Comparison of ENCODE assay signal across 8 mouse cellular contexts in the genomic region with DNA sequence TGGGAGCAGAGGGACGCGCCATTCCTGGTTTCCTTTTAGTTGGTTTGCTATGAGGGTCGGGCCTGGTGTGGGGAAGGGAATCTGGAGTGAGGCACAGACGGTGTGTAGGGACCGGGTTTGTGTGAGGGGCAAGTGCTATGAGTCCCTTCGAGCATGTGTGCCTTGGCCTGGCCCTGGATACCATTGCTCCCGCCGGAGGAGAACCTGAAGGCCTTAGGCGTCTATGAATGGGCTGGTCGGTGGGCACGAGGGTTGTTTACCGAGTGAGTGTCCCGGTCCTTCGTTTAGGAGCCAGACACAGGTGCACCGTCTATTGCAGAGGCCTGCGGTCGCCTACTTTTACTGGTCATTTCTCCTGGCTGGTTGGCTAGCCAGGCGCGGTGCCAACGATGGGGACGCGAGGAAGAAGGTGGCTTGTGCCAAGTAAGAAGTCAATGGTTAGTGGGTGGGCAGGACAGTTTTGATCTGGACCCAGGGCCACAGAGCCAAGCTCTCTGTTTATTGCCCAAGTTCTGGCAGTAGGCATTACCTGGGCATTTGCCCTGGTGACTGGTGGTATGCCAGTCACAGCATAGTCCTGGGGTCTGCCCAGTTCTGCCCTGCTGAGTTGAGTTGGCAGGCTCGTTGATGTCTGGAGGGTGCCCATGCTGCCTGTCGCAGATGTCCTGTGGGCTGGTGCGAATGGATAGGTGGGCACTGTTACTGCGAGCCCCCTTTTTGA. TPM values are rescaled to one million over a fixed set of nuclear protein-coding genes. Genes with fewer than 3 reads are reported as not detected.
DNase-seq lines count a peak whose midpoint lies in the region; ATAC-seq and TF ChIP-seq lines count a peak whose summit lies in the region.

No protein-coding gene starts in this region.

- H3K27me3 ChIP-seq in embryonic facial prominence, embryonic 13.5 days: no peaks in the 10 kb centered on the region
- H3K27me3 ChIP-seq in midbrain, postnatal 0 days (ENCODE audit: insufficient read depth, low read length): no peaks in the 10 kb centered on the region

- no peak for TF ChIP-seq CTCF in midbrain, postnatal 0 days (IDR thresholded peaks at IDR 0.05)

- peak overlapping the region; percentile 91 for H3K4me2 ChIP-seq in embryonic facial prominence, embryonic 13.5 days
- peak overlapping the region; percentile 60 for H3K4me2 ChIP-seq in midbrain, postnatal 0 days (ENCODE audit: low read depth, low read length, poor library complexity, severe bottlenecking)

- ATAC-seq in embryonic facial prominence, embryonic 13.5 days (ENCODE audit: insufficient number of reproducible peaks, insufficient read depth, low FRiP score, low TSS enrichment, low read depth): 0 out of 2 replicates have a peak, but pooled peaks have one; percentile 12
- peak; percentile 42 for ATAC-seq in midbrain, postnatal 0 days (ENCODE audit: low FRiP score)

- H3K4me1 ChIP-seq in embryonic facial prominence, embryonic 13.5 days: peaks cover 25% of the 10 kb centered on the region
- peaks cover 14% of the 10 kb centered on the region for H3K4me1 ChIP-seq in midbrain, postnatal 0 days (ENCODE audit: insufficient read depth, low read length)

- H3K36me3 ChIP-seq in embryonic facial prominence, embryonic 13.5 days: peaks cover 6% of the 10 kb centered on the region
- no peaks in the 10 kb centered on the region for H3K36me3 ChIP-seq in midbrain, postnatal 0 days (ENCODE audit: insufficient read depth, low read length)

- H3K4me3 ChIP-seq in embryonic facial prominence, embryonic 13.5 days: peak overlapping the region; percentile 57
- peak overlapping the region; percentile 61 for H3K4me3 ChIP-seq in midbrain, postnatal 0 days (ENCODE audit: low read depth, low read length)

- H3K9me3 ChIP-seq in embryonic facial prominence, embryonic 13.5 days: no peaks in the 10 kb centered on the region
- H3K9me3 ChIP-seq in midbrain, postnatal 0 days (ENCODE audit: low read length): no peaks in the 10 kb centered on the region

- WGBS in embryonic facial prominence, embryonic 13.5 days: 19% methylated on average over 26 of the region's 26 CpGs
- 17% methylated on average over 26 of the region's 26 CpGs for WGBS in midbrain, postnatal 0 days

- DNase-seq in 416B (ENCODE audit: low read depth): peak; percentile 61
- peak; percentile 39 for DNase-seq in adipocyte (ENCODE audit: low spot score)
- peak; percentile 53 to 65 for DNase-seq in heart, adult 9 months (ENCODE audit: low spot score in 2 of 2)
- peak; percentile 81 for DNase-seq in kidney, adult 9 months
- peak; percentile 44 for DNase-seq in liver
- peak; percentile 76 for DNase-seq in midbrain, postnatal 0 days (ENCODE audit: low spot score)
- no peak for DNase-seq in thymus, postnatal 36 days

- peak overlapping the region; percentile 85 for H3K9ac ChIP-seq in embryonic facial prominence, embryonic 13.5 days
- peak overlapping the region; percentile 95 for H3K9ac ChIP-seq in midbrain, postnatal 0 days (replicated peaks; ENCODE audit: low read length, poor library complexity, severe bottlenecking)

- H3K27ac ChIP-seq in embryonic facial prominence, embryonic 13.5 days: peak overlapping the region; percentile 97
- peak overlapping the region; percentile 99 for H3K27ac ChIP-seq in midbrain, postnatal 0 days (ENCODE audit: low read depth, low read length)

RNA-seq across cellular contexts. Expression of a gene that starts 1.0 kb away (rescaled TPM):
- polyA plus RNA-seq in embryonic facial prominence, embryonic 13.5 days (2015; fragmentation: Nextera tagmentation; extraction: Ambion mirVana): 24.3 TPM in 2 replicates
- 65.7 and 77.5 TPM in 2 replicates for total RNA-seq in midbrain, postnatal 0 days (2014; rRNA removed)
- polyA plus RNA-seq in midbrain, postnatal 0 days (2015; fragmentation: Nextera tagmentation; extraction: Ambion mirVana): 34.6 and 37.6 TPM in 2 replicates

RNA-seq across cellular contexts. Expression of a gene that starts 42.4 kb away (rescaled TPM):
- polyA plus RNA-seq in embryonic facial prominence, embryonic 13.5 days (2015; fragmentation: Nextera tagmentation; extraction: Ambion mirVana): 0.12 and 0.15 TPM in 2 replicates
- 19.4 and 21.9 TPM in 2 replicates for total RNA-seq in midbrain, postnatal 0 days (2014; rRNA removed)
- 30.9 and 32.2 TPM in 2 replicates for polyA plus RNA-seq in midbrain, postnatal 0 days (2015; fragmentation: Nextera tagmentation; extraction: Ambion mirVana)

Comparison
In these comparisons a context has a peak if more than half of its experiments do, and no peak if none do; other contexts are left out.
1. DNase-seq: peak in 416B (single experiment), adipocyte (single experiment), heart, adult 9 months (2 of 2), kidney, adult 9 months (single experiment), liver (single experiment) and midbrain, postnatal 0 days (single experiment); none in thymus, postnatal 36 days (0 of 2).
2. RNA of a gene that starts 42.4 kb away (polyA plus RNA-seq): 30.9 to 32.2 TPM in midbrain, postnatal 0 days; 0.12 to 0.15 TPM in embryonic facial prominence, embryonic 13.5 days; every median in the first group is over 10 times any median in the second.